Mouse (Mus musculus) kidney, postnatal 4 days (tissue): ENCODE results near the gene Tceal9.
"Not testable (repeated sequence)": the region's sequence is repeated elsewhere in the genome, so short reads cannot be mapped to it uniquely, and the experiment has no call there.

Experiments
- DNase-seq, 2 experiments: peaks; one replicate each; pipeline ENCODE4 v3.0.0; 2021; ENCODE audit warnings: mixed read lengths in 2 of 2

The Tceal9 gene

DNA sequence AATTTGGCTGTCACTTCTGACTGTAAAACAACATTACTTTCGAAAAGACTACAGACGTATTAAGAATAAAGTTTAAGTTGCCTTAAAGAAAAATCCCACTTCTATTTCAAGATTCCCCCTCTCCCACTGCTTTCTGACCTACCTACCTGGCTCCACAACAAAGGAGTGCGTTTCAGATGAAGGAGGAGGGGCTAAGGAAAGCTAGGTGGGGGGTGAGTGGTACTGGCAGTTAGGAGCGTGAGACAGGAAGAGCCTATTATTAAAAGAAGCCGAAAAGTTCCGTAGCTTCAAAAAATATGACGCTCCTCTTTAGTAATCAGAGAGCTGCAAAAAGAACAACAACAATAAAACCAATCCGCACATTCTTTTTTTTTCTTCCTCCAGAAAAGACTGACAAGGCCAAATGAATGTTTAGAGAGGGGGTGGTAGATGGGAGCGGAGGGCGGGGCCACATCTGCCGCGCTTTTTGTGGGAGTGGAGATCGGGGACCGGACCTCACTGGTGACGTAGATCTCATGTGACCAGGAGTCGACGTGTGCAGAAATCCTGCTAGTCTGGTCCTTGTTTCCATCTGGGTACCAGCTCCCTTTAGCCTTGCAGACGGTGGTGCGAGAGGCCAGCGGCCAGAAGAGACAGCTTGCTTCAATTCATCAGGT lies at the start of gene Tceal9:
Gene Tceal9 (plus strand): TSS at position 506 of the 656 bp plus-strand sequence.
- peak; percentile 81 to 87 for DNase-seq

DNA sequence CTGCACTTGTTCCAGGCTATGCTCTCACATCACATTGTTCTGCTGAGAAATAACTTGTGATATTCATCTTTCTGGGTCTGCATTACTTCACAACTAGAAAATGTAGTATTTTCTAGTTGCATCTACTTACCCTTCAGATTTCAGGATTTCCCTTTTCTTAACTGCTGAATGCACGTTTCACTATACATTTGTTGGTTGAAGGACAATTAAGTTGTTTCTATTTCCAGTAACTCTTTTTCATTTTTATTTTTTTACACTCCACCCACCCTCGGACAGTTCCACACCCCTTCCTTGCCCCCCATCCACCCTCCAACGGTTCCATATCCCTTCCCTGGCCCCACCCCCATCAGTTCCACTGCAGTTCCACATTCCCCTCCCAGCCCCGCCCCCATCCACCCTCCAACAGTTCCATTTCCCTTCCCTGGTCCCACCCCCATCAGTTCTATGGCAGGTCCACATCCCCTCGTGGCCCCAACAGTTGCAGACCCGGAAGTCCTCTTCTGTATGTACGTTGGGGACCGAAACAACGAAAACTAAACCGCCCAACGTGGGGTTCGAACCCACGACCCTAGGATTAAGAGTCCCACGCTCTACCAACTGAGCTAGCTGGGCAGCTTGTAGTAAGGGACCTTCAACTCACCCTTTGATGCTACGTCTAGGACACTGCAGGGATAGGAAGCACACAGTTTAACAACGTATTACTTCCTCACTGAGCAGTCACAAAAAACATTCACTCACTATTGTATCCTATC lies 49.5 kb upstream of the Tceal9 start:
- DNase-seq = no peak

DNA sequence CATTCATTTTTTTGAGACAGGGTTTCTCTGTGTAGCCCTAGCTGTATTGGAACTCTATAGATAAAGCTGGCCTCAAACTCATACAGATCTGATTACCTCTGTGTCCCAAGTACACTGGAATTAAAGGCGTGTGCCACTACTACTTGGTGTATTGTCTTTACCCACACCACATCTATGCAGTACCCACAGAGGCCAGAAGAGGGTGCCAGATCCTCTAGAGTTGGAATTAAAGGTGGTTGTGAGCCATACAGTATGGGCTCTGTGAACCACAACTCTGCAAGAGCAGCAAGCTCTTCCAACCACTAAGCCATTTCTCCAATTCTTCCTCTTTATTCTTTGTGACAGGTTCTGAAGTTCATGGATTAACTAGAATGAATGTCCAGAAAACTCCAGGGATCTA lies 48.0 kb upstream of the Tceal9 start:
- DNase-seq = peak; percentile 54 to 65

DNA sequence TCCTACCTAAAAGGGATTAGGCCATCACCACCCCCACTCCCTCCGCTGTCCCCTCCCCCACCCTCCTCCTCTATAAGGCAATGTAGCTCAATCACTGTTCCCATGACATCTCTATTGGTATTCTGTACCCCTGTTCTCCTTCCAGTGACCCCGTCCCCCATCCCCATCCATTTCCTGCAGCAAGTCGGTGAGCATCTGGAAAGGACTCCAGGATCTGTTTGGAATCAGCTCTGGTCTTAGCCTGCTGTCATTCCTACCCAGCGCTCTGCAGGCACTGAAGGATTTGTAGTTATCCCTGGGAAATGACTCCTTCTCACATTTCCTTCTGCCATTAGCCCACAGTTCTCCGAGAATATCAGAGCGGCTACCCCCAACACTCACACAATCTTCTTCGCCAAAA lies 41.6 kb upstream of the Tceal9 start:
- DNase-seq = no peak

DNA sequence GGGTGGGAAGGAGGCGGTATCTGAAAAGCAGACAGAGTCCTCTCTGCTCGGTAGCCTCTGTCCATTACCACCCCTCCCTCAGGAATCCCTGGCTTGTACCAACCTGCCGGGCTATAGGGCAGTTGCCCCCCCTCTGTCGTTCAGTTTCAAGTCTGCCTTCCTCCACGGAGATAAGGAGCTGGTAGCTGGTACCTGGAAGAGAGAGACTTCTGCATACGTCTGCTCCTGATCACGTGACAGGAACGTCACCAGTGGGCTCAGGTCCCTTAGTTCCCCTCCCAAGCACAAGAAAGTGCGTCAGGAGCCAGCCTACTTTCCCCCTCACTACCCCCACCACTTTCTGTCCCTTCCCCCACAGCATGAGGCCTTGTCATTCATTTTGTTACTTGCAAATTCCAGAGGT lies 41.2 kb upstream of the Tceal9 start, which contains the start of gene Tceal5:
Gene Tceal5 (minus strand): TSS at position 213 of the 403 bp plus-strand sequence.
- DNase-seq = peak; percentile 12 to 13

DNA sequence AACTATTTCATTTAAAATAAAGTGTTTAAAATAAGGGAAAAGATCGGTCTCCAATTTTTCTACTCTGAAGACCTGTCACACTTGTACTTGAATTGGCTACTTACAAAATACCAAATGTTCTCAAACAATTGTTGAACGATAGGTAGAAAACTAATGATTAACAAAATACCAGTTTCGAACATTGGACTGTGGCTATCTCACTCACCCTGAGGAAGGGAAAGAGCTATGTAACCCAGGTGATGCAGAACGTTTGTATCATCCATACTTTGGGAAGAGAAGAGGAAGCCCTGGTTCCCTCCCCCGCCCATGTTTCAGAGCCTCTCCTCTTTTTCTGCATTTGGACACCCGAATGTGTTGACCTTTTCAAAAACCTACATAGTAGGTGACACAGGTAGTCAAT lies 40.5 kb upstream of the Tceal9 start:
- DNase-seq = no peak

DNA sequence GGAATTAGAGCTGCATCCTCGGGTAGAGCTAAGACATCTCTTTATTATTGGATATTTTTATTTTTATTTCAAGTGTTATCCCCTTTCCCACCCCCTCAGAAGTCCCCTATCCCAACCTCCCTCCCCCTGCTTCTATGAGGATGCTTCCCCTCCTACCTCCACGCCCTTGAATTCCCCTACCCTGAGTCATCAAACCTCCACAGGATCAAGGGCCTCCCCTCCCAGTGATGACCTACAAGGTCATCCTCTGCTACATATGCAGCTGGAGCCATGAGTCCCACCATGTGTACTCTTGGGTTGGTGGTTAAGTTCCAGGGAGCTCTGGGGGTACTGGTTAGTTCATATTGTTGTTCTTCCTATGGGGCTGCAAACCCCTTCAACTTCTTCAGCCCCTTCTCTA lies 31.5 kb upstream of the Tceal9 start:
- no peak for DNase-seq

DNA sequence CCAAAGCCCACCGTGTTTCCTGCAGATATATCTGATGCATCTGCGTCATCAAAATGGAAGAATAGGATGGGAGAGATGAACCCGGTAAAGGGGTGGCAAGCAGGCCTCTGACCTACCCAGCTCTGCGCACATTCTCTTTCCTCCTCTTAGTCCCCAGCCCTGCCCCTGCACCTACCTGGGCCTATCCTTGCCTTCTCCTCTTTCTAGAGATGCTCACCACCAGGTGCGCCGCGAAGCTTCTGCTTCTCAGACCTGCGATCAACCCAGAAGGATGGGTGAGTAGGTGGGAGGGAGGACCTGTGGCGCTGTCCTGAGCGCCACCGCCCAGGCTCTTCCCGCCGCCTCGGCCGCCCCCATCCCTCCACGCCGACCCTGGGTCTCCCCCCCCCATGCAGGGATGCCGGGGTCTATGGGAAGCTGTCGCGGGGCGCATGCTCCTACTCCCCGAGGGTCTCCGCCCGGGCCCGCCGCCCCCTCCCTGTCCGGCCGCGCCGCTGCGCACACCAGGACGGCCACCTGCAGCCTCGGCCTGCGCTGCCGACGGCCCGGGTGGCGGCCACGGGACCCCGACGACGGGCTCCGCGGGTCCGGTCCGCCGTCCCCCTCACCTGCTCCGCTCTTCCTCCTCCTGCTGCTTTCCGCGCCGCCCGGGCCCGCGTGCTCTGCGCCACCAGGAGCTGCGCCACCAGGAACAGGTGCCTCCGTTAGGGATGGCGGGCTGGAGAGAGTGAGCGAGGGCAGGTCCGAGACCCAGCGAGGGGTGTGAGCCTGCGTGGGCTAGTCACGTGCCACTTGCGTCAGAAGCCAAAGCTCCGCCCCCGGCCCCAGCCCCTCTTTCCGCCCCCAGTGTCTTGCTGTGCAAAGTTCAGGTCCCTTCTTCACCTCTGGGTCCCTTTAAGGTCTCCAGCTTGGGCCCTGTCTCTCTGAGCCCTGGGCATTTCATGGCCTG lies 29.9 kb upstream of the Tceal9 start, which contains the start of the genes Tceal7 and Bex1:
Gene Tceal7 (plus strand): TSS at position 51 of the 949 bp plus-strand sequence.
Gene Bex1 (minus strand): TSS at position 785 of the 949 bp plus-strand sequence.
- not testable (repeated sequence) for DNase-seq

DNA sequence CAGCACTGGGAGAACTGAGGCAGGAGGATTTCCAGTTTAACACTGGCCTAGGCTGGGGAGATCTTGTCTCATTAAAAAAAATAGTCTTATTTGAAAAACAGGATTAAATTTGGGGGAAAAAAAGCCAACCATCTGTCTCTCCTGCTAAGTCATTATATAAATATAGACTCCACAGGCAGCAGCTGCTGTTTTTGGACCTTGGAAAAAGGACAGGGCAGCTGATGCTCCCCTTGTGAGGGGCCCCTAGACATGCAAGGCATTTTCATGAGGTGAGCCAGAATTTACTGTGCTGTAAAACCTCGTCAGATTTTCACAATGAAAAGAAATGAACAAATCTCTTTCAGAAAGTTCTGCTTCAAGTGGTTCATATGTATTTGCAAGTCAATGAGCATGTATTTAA lies 28.6 kb upstream of the Tceal9 start:
- no peak for DNase-seq

DNA sequence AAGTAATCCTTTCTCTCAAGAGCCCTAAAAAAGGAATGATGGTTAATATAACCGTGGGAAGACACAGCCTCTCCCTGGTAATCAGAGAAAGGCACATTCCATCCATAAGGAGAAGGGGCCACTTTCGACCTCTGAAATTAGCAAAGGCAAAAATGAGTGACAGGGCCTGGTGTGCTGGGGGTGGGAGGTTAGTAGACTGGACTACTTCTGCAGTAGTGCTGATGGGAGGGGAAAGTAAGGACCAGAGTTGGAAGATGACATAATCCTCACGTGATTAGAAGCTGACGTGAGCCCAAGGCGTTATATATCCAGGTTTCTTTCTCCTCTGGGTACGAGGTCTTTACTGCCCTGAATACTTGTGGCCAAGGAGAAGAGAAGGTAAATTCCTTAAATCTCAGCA lies 21.2 kb upstream of the Tceal9 start:
- no peak for DNase-seq

DNA sequence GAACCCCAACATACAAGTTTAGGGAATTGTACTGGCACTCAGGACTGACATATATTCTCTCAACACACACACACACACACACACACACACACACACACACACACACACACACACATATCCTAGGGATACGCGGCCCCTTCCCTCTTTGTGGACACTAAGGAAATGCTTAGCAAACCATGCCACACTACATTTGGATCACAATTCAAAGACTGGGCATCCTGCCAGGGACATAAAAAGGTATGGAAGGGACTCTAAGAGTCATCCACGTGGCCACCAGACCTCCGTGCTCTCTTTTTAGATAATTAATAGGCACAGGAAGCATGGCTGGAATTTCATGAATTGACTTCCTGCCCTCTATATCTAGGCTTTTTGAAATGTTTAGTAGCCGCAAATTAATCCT lies 17.1 kb upstream of the Tceal9 start:
- DNase-seq = peak; percentile 29 to 46

DNA sequence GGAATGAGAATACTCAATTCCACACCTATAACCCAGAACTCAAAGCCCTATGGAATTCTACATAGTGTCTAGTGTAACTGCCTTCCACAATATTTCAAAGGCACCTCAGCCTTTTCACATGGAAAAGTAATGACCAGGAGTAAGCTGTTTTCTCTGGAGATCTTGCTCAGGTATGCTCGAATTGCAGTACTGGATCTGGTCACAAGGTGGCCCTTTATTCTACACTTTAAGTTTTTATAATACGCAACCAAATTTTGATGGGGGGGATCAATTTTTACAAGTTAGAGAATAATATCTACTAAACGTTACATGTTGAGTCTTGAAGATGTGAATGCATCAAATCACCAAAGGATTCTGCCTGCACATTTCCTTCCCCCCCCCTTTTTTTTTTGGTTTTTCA lies 6.8 kb upstream of the Tceal9 start:
- peak; percentile 54 to 60 for DNase-seq

DNA sequence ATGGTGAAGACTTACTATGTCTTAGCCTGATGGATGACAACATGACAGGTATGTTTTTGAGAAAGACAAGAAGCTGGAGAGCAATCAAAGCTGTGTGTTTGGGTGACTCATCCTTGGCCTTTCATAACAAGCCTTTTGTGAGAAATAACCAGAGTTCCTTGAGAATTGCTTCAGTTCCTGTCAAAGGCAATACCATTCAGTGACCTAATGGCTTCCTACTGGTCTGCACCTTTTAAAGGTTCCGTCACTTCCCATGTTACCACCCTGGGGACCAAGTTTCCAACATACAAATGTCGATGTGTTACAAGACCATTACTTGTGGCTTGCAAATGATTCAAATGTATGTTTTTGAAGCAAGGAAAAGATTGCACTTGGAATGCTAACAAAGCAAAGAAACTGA lies 1.7 kb upstream of the Tceal9 start:
- no peak for DNase-seq

DNA sequence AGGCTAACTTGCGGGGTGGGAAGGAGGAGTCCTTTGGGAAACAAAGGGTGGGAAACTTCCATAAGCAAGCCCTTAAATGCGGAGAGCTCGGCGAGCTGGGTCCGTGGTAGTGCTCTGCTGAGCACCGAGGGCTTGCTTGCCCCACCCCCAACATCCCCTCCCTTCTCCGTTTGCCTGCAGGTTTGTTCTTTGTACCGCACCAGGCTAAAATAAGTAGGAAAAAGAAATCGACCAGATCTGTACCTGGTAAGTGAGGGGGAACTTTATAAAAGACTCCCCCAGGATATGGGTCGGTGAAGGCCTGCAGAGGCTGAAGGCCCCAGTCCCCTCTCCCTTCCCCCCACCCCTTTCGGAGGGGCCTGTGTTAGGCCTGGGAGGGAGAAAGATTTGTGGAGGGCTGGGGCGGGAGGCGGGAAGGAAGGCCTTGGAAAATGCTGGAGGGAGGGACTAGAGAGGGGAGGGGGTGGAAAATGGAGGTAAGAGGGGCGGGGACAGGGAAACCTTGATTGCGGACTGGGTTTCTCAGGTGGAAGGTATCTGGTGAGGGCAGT lies 717 bp downstream of the Tceal9 start:
- peak; percentile 52 to 66 for DNase-seq

DNA sequence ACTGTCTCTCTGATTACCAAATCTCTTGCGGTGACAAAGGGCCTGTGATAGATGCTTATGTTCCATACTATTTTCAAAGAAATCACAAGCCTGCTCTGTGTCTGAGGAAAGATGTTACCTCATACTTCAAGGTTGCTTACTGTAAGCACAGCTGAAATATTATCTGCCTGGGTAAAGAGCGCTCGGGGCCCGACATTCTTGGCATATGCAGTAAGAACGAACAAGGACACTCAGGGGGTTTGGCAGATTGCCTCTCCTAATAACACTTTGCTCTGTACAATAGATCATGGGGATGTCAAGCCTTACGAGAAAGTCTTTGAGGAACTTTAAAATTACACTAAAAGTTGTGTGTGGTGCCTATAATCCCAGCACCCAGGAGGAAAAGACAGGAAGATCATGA lies 3.9 kb downstream of the Tceal9 start:
- DNase-seq = no peak

DNA sequence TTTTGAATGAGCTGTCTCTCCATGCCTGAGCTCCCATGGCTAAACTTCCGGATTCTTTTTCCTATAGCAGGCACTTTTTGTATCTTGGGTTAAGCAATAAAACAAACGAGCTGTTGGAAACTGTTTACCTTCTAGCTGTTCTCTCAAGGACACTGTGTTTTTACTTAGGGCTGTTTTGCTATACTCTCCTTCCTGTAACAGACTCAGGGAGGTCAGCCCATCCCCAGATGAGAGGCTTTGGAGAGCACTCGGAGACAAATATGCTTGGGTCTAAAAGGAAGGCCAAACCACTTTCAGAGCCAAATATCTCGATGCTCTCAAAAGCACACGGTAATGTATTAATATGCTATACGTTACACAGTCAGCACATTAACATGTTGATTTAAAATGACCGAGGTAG lies 4.8 kb downstream of the Tceal9 start:
- DNase-seq = no peak

DNA sequence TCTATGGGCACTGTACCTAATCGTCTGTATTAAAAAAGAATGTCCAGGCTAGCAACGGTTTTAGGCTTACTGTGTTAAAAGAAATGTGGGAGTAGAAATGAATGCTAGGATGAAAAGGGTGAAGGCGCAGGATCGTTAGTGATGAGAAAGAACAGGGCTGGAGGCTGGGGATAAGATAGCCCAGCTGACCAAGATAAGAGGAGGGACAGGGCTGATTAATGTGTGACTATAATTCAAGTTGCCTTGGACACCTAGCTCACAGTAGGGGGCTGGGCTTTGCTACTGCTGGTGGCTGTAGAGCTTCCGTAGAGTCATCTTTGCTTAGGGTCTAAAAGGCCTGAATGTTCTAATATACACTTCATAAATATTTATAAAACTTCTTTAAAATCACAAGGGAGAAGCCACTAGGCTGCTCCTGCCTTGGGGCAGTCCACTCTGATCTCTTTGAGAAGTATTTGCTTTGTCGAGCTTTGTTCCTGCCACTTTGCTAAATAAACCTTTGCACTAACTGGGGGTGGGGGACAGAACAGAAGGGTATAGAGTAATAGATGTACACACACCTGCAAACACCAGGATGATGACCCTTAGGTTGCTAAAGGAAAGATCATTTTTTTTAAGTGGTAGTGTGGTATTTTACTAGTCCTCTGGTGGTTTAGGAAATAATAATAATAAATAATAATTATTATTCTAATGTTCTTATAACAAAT lies 7.3 kb downstream of the Tceal9 start:
- DNase-seq = no peak

DNA sequence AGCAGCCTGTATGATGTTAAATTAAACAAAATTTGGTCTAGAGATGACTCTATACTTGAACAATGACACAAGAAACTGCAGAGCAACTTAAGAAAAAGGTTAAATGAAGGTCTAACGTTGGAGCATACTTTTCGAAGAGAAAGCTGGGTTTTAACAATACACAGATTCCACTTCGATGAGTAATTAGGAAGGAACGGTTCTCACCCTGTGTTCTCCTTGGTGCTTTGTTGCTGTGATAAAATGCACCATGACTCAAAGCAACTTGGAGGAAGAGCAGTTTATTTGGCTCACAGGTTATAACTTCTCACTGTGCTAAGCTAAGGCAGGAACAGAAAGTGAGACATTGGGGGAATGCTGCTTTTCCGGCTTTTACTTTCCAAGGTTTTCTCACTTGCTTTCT lies 22.8 kb downstream of the Tceal9 start:
- no peak for DNase-seq

DNA sequence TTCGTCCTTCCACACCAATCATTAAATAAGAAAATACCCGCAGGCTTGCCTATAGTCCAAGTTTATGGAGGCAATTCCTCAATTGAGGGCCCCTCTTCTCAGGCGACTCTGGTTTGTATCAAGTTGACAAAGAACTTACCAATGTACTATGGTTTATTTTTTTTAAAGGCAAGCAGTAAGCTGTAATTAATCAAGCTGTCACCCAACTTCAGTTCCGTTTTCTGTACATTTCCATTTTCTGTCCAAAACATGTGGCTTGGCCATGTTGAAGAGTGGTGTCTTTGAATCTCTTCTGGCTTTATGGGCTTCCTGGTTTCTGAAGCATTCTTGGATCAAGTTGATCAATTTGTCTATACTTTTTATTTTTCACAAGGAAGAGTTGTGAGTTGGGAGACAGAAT lies 23.3 kb downstream of the Tceal9 start:
- no peak for DNase-seq

DNA sequence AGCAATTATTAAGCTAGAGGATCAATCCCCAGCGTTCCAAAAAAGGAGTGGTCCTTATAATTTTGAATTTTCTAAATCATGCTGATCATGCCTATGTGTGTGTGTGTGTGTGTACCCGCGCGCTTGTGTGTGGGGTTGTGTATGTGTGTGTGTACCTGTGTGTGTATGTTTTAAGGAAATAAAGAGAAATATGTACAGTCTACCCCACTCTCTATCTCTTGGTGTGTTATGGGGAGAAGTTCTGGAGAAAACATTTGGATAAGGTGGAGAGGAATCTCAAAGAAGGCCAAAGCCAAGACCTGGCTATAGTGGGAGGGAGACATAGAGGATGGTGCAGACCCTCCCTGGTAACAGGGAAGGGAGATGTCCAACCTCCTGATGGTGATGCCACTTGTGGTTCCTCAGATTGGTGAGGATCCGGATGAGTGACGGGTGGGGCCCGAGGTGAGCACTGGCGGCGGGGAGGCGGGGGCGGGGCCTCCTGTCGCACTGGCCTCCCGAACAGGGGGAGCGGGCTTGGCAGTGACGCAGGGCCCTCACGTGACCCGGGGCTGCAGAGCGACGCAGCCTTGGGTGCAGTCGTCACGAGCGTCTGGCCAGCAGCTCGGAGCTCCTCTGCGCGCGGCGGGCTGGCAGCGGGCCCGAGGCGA lies 25.0 kb downstream of the Tceal9 start, which contains the start of gene Bex3:
Gene Bex3 (plus strand): TSS at position 511 of the 650 bp plus-strand sequence.
- peak; percentile 61 to 80 for DNase-seq

DNA sequence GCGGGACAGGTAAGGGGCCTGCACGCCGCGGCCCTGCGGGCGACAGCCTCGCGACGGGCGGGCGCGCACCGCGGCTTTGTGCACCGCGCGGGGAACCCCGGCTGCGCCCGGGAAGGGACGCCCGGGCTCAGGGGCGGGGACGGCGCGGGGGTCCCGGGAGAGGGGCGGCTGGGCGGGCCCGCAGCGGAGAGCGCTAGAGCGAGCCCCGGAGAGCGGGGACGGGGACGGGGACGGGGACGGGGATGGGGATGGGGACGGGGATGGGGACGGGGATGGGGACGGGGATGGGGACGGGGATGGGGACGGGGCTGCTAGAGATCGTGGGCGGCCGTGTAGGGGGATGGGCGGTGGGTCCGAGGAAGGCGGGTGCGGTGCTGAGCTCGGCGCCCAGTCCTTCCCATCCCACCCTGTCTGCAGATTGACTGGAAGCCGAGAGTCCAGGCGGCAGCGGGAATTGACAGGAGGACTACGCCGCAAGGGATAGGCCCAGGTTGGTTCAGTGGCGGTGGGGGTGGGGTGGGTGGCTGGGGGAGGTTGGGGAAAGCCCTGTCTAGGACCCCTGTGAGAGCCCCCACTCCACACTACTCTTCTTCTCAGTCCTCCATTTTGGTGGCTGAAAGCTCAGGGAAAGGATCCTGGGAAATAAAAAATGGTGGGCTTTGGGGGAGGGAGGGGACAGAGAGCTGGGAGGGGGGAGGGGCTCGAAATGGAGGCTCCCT lies 25.7 kb downstream of the Tceal9 start:
- peak; percentile 27 to 45 for DNase-seq
